Mouse (Mus musculus): ENCODE results near the gene Akap8. TPM values are rescaled to one million over a fixed set of nuclear protein-coding genes. Genes with fewer than 3 reads are reported as not detected.

Gene Akap8
- polyA plus RNA-seq, 2 experiments = 12.3 to 26.8 TPM

- no peak for TF ChIP-seq CTCF (IDR thresholded peaks at IDR 0.05; ENCODE audit: low read depth)
- no peak for TF ChIP-seq EP300 (IDR thresholded peaks at IDR 0.05; ENCODE audit: low read depth)
- WGBS (ENCODE audit: insufficient replicate concordance) = 84% methylated on average over 7 of the region's 7 CpGs
- peaks cover 8 to 9% of the 10 kb centered on the region in 2 experiments for H3K4me1 ChIP-seq (replicated peaks; ENCODE audit: control insufficient read depth in 2 of 2, insufficient read depth in 2 of 2, low read length in 1 of 2)
- H3K4me2 ChIP-seq (ENCODE audit: low read depth) = no peak overlapping the region
- no peaks in the 10 kb centered on the region for H3K27me3 ChIP-seq (ENCODE audit: control insufficient read depth, insufficient read depth, low read length)
- H3K36me3 ChIP-seq (replicated peaks; ENCODE audit: control insufficient read depth, insufficient read depth, low read depth) = peaks cover 57% of the 10 kb centered on the region
- H3K27ac ChIP-seq = no peak overlapping the region
- no peak overlapping the region for H3K9ac ChIP-seq (replicated peaks)
- DNase-seq (ENCODE audit: low read depth in 3 of 3, low spot score in 3 of 3) (no peak), ATAC-seq (ENCODE audit: insufficient read depth) (no peak)
- no peaks in the 10 kb centered on the region for H3K9me3 ChIP-seq (ENCODE audit: control insufficient read depth, low read length)
- no peak overlapping the region for H3K4me3 ChIP-seq (ENCODE audit: insufficient read depth in 1 of 2, low read depth in 2 of 2, low read length in 2 of 2)
Observed at GRCm38 (mm10) chr17:32358192-32358942, 37.3 kb upstream of the Akap8 start.

- no peaks in the 10 kb centered on the region for H3K9me3 ChIP-seq (ENCODE audit: control insufficient read depth, low read length)
- H3K9ac ChIP-seq (replicated peaks) = no peak overlapping the region
- H3K36me3 ChIP-seq (replicated peaks; ENCODE audit: control insufficient read depth, insufficient read depth, low read depth) = peaks cover 57% of the 10 kb centered on the region
- TF ChIP-seq EP300 (IDR thresholded peaks at IDR 0.05; ENCODE audit: low read depth) = no peak
- no peak for TF ChIP-seq CTCF (IDR thresholded peaks at IDR 0.05; ENCODE audit: low read depth)
- DNase-seq (ENCODE audit: low read depth in 3 of 3, low spot score in 3 of 3) = no peak
- no peaks in the 10 kb centered on the region for H3K27me3 ChIP-seq (ENCODE audit: control insufficient read depth, insufficient read depth, low read length)
- no peak overlapping the region for H3K4me2 ChIP-seq (ENCODE audit: low read depth)
- no peak overlapping the region for H3K27ac ChIP-seq
- 88% methylated on average over 24 of the region's 24 CpGs for WGBS (ENCODE audit: insufficient replicate concordance)
- H3K4me3 ChIP-seq (ENCODE audit: insufficient read depth in 1 of 2, low read depth in 2 of 2, low read length in 2 of 2) = no peak overlapping the region
- ATAC-seq (ENCODE audit: insufficient read depth) = no peak
- H3K4me1 ChIP-seq (replicated peaks; ENCODE audit: control insufficient read depth in 2 of 2, insufficient read depth in 2 of 2, low read length in 1 of 2) = peaks cover 0 to 1% of the 10 kb centered on the region in 2 experiments; a peak in 1 of 4 replicates
Observed at GRCm38 (mm10) chr17:32356766-32357760, 36.0 kb upstream of the Akap8 start.

GRCm38 (mm10) chr17:32356281-32356680 is 35.2 kb upstream of the Akap8 start:
- Histone ChIP-seq H3K27ac (no peak overlapping the region), H3K9me3 (ENCODE audit: control insufficient read depth, low read length) (no peaks in the 10 kb centered on the region), H3K4me2 (ENCODE audit: low read depth) (no peak overlapping the region), H3K9ac (replicated peaks) (no peak overlapping the region), H3K4me3 (ENCODE audit: insufficient read depth in 1 of 2, low read depth in 2 of 2, low read length in 2 of 2) (no peak overlapping the region), H3K4me1 (replicated peaks; ENCODE audit: control insufficient read depth in 2 of 2, insufficient read depth in 2 of 2, low read length in 1 of 2) (peaks cover under 1 to 2% of the 10 kb centered on the region in 2 experiments; a peak in 1 of 4 replicates), H3K36me3 (replicated peaks; ENCODE audit: control insufficient read depth, insufficient read depth, low read depth) (peaks cover 50% of the 10 kb centered on the region), H3K27me3 (ENCODE audit: control insufficient read depth, insufficient read depth, low read length) (no peaks in the 10 kb centered on the region)
- TF ChIP-seq CTCF (IDR thresholded peaks at IDR 0.05; ENCODE audit: low read depth) (no peak), EP300 (IDR thresholded peaks at IDR 0.05; ENCODE audit: low read depth) (no peak)
- WGBS (ENCODE audit: insufficient replicate concordance) = 83% methylated on average over 9 of the region's 9 CpGs
- ATAC-seq (ENCODE audit: insufficient read depth) (no peak), DNase-seq (ENCODE audit: low read depth in 3 of 3, low spot score in 3 of 3) (no peak)

GRCm38 (mm10) chr17:32355031-32355430 is 34.0 kb upstream of the Akap8 start:
- Histone ChIP-seq H3K4me2 (ENCODE audit: low read depth) (no peak overlapping the region), H3K4me1 (replicated peaks; ENCODE audit: control insufficient read depth in 2 of 2, insufficient read depth in 2 of 2, low read length in 1 of 2) (peaks cover 2 to 3% of the 10 kb centered on the region in 2 experiments; a peak in 1 of 4 replicates), H3K4me3 (ENCODE audit: insufficient read depth in 1 of 2, low read depth in 2 of 2, low read length in 2 of 2) (no peak overlapping the region), H3K27ac (no peak overlapping the region), H3K9ac (replicated peaks) (no peak overlapping the region), H3K9me3 (ENCODE audit: control insufficient read depth, low read length) (no peaks in the 10 kb centered on the region), H3K36me3 (replicated peaks; ENCODE audit: control insufficient read depth, insufficient read depth, low read depth) (peaks cover 48% of the 10 kb centered on the region), H3K27me3 (ENCODE audit: control insufficient read depth, insufficient read depth, low read length) (no peaks in the 10 kb centered on the region)
- ATAC-seq (ENCODE audit: insufficient read depth) (no peak), DNase-seq (ENCODE audit: low read depth in 3 of 3, low spot score in 3 of 3) (no peak)
- no peak for TF ChIP-seq CTCF (IDR thresholded peaks at IDR 0.05; ENCODE audit: low read depth)
- TF ChIP-seq EP300 (IDR thresholded peaks at IDR 0.05; ENCODE audit: low read depth) = no peak
- WGBS (ENCODE audit: insufficient replicate concordance) = 77% methylated on average over 6 of the region's 6 CpGs

- TF ChIP-seq CTCF (IDR thresholded peaks at IDR 0.05; ENCODE audit: low read depth) (no peak), EP300 (IDR thresholded peaks at IDR 0.05; ENCODE audit: low read depth) (no peak)
- ATAC-seq (ENCODE audit: insufficient read depth) (no peak), DNase-seq (ENCODE audit: low read depth in 3 of 3, low spot score in 3 of 3) (no peak)
- peaks cover 47% of the 10 kb centered on the region for H3K36me3 ChIP-seq (replicated peaks; ENCODE audit: control insufficient read depth, insufficient read depth, low read depth)
- WGBS (ENCODE audit: insufficient replicate concordance) = 79% methylated on average over 5 of the region's 5 CpGs
- no peaks in the 10 kb centered on the region for H3K27me3 ChIP-seq (ENCODE audit: control insufficient read depth, insufficient read depth, low read length)
- H3K9ac ChIP-seq (replicated peaks) = no peak overlapping the region
- peaks cover 6% of the 10 kb centered on the region in 2 experiments for H3K4me1 ChIP-seq (replicated peaks; ENCODE audit: control insufficient read depth in 2 of 2, insufficient read depth in 2 of 2, low read length in 1 of 2)
- no peak overlapping the region for H3K4me3 ChIP-seq (ENCODE audit: insufficient read depth in 1 of 2, low read depth in 2 of 2, low read length in 2 of 2)
- H3K27ac ChIP-seq = no peak overlapping the region
- H3K9me3 ChIP-seq (ENCODE audit: control insufficient read depth, low read length) = no peaks in the 10 kb centered on the region
- no peak overlapping the region for H3K4me2 ChIP-seq (ENCODE audit: low read depth)
Observed at GRCm38 (mm10) chr17:32354211-32354610, 33.2 kb upstream of the Akap8 start.

Data from liver, embryonic 14.5 days (tissue).